Mouse (Mus musculus): ENCODE data around the gene Rgs9bp. TPM values are rescaled to one million over a fixed set of nuclear protein-coding genes. Genes with fewer than 3 reads are reported as not detected.
A peak's percentile ranks its signal among the peaks of the same experiment; 100 is the strongest.
"Not testable (repeated sequence)": the region's sequence is repeated elsewhere in the genome, so short reads cannot be mapped to it uniquely, and the experiment has no call there.

Rgs9bp gene
- polyA plus RNA-seq, 1 experiment from 2014 or later, result 0.06 TPM

GRCm38 (mm10) chr7:35565965-35566364 is 19.4 kb downstream of the Rgs9bp start:
- H3K4me2 ChIP-seq (ENCODE audit: low read length); H3K27me3 ChIP-seq (ENCODE audit: control insufficient read depth, insufficient read depth, low read depth, low read length); H3K4me1 ChIP-seq (ENCODE audit: control insufficient read depth, insufficient read depth, low read length); ATAC-seq; H3K9ac ChIP-seq (ENCODE audit: low read depth, low read length); H3K4me3 ChIP-seq (ENCODE audit: low read depth, low read length); H3K9me3 ChIP-seq (replicated peaks; ENCODE audit: control insufficient read depth, low read length, poor library complexity, severe bottlenecking); H3K27ac ChIP-seq (ENCODE audit: low read length); H3K36me3 ChIP-seq (ENCODE audit: control insufficient read depth, insufficient read depth, low read length): not testable (repeated sequence)
- 73% methylated on average over 13 of the region's 13 CpGs for WGBS

GRCm38 (mm10) chr7:35564872-35565271 is 20.5 kb downstream of the Rgs9bp start:
- ATAC-seq; H3K4me2 ChIP-seq (ENCODE audit: low read length); H3K4me3 ChIP-seq (ENCODE audit: low read depth, low read length); H3K4me1 ChIP-seq (ENCODE audit: control insufficient read depth, insufficient read depth, low read length); H3K36me3 ChIP-seq (ENCODE audit: control insufficient read depth, insufficient read depth, low read length); H3K9me3 ChIP-seq (replicated peaks; ENCODE audit: control insufficient read depth, low read length, poor library complexity, severe bottlenecking); H3K27me3 ChIP-seq (ENCODE audit: control insufficient read depth, insufficient read depth, low read depth, low read length); H3K9ac ChIP-seq (ENCODE audit: low read depth, low read length); H3K27ac ChIP-seq (ENCODE audit: low read length): not testable (repeated sequence)
- 86% methylated on average over 10 of the region's 10 CpGs for WGBS

DNA sequence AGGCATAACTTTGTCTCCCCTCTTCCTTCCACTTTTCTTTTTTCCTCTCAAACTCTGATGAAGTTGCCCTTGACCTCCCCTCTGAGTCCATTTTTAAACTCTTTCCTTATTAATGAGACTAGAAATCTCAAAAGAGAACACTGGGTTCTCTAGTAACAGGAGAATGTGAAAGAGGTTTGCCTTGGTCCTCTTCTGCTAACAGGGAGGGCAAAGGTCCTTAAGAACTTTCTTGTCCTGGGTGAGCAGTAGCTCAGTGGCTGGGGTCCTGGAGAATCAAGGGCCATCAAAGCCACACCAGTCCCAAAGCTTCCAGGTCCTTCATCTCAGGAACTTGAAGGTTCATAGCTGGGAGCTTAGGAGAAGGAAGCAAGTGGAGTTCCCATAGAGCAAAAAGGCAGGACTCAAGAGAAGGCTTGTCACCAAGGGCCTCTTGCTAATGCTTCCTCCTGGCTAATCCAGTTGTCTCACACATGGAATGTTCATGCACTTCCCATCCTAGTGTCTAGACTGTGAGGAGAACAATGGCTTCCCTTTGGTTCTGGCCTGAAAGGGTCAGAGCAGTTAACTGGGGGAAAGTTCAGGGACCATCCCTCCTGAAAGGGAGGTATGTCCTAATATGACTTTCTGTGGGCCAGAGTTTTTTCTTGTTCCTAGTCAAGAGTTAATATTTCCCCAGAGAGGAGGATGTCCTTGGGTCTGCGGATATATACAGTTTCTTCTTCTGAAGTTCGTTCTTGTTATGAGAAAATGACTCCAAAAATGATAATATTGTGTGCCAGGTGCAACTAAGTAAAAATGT is 21.1 kb downstream of the Rgs9bp start:
- ATAC-seq, result no peak
- Histone ChIP-seq H3K9me3 (replicated peaks; ENCODE audit: control insufficient read depth, low read length, poor library complexity, severe bottlenecking) (no peaks in the 10 kb centered on the region), H3K27me3 (ENCODE audit: control insufficient read depth, insufficient read depth, low read depth, low read length) (no peaks in the 10 kb centered on the region), H3K36me3 (ENCODE audit: control insufficient read depth, insufficient read depth, low read length) (no peaks in the 10 kb centered on the region), H3K4me3 (ENCODE audit: low read depth, low read length) (no peak overlapping the region), H3K27ac (ENCODE audit: low read length) (no peak overlapping the region), H3K4me1 (ENCODE audit: control insufficient read depth, insufficient read depth, low read length) (no peaks in the 10 kb centered on the region), H3K4me2 (ENCODE audit: low read length) (no peak overlapping the region), H3K9ac (ENCODE audit: low read depth, low read length) (no peak overlapping the region)
- 93% methylated on average over 2 of the region's 2 CpGs for WGBS

DNA sequence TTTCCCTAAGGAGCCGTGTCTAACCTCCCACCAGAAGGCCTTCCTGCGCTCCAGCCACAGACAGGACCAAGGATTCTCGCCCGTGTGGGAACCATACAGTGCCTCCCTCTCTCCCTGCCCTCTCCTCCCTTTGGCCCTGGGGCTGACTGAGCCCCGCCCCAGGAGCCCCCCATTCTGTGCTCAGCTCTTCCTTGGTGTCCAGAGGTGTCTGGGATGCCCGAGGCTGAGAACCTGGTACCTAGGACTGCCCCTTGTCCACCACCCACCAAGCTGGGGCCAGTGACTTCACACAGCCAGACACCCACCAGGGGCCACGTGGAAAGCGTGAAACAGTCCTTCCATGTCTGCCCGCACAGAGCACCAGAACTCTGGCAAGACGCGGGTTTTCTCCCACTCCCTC is 22.3 kb downstream of the Rgs9bp start:
- ATAC-seq, result no peak
- WGBS, result 79% methylated on average over 11 of the region's 11 CpGs

GRCm38 (mm10) chr7:35559838-35560237 is 25.5 kb downstream of the Rgs9bp start:
- peaks cover 8% of the 10 kb centered on the region for H3K4me1 ChIP-seq (ENCODE audit: control insufficient read depth, insufficient read depth, low read length)
- H3K4me2 ChIP-seq (ENCODE audit: low read length), result no peak overlapping the region
- H3K9ac ChIP-seq (ENCODE audit: low read depth, low read length), result no peak overlapping the region
- no peaks in the 10 kb centered on the region for H3K27me3 ChIP-seq (ENCODE audit: control insufficient read depth, insufficient read depth, low read depth, low read length)
- H3K9me3 ChIP-seq (replicated peaks; ENCODE audit: control insufficient read depth, low read length, poor library complexity, severe bottlenecking), result no peaks in the 10 kb centered on the region
- 96% methylated on average over 3 of the region's 3 CpGs for WGBS
- H3K4me3 ChIP-seq (ENCODE audit: low read depth, low read length), result no peak overlapping the region
- ATAC-seq, result no peak
- no peak overlapping the region for H3K27ac ChIP-seq (ENCODE audit: low read length)
- H3K36me3 ChIP-seq (ENCODE audit: control insufficient read depth, insufficient read depth, low read length), result no peaks in the 10 kb centered on the region

More for the DNA sequence above, 22.3 kb downstream of the Rgs9bp start:
- Histone ChIP-seq H3K36me3 (ENCODE audit: control insufficient read depth, insufficient read depth, low read length) (no peaks in the 10 kb centered on the region), H3K9me3 (replicated peaks; ENCODE audit: control insufficient read depth, low read length, poor library complexity, severe bottlenecking) (no peaks in the 10 kb centered on the region), H3K4me2 (ENCODE audit: low read length) (no peak overlapping the region), H3K4me3 (ENCODE audit: low read depth, low read length) (no peak overlapping the region), H3K27ac (ENCODE audit: low read length) (no peak overlapping the region), H3K4me1 (ENCODE audit: control insufficient read depth, insufficient read depth, low read length) (no peaks in the 10 kb centered on the region), H3K9ac (ENCODE audit: low read depth, low read length) (no peak overlapping the region), H3K27me3 (ENCODE audit: control insufficient read depth, insufficient read depth, low read depth, low read length) (no peaks in the 10 kb centered on the region)

DNA sequence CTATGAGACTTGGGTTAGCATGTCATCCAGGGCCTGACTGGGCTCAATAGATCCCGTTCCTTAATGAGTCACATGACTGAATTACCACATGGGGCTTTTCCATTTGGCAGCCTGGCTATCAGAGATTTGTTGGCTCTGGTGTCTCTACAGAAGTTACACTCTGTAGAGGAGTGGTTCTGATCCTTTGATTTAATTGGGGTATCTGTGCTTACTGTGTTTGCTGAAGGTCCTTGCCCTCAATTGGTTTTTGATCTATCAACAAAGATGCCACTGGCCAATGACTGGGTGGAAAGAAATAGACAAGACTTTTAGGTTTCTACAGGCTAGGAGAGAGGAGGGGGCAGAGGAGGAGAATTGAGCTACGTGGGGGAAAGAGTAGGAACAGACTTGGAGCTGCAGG is 26.7 kb downstream of the Rgs9bp start:
- H3K4me1 ChIP-seq (ENCODE audit: control insufficient read depth, insufficient read depth, low read length), result peaks cover 13% of the 10 kb centered on the region
- H3K4me3 ChIP-seq (ENCODE audit: low read depth, low read length), result no peak overlapping the region
- WGBS, result 59% methylated on average over 2 of the region's 2 CpGs
- ATAC-seq, result no peak
- no peaks in the 10 kb centered on the region for H3K27me3 ChIP-seq (ENCODE audit: control insufficient read depth, insufficient read depth, low read depth, low read length)
- H3K36me3 ChIP-seq (ENCODE audit: control insufficient read depth, insufficient read depth, low read length), result no peaks in the 10 kb centered on the region
- H3K9me3 ChIP-seq (replicated peaks; ENCODE audit: control insufficient read depth, low read length, poor library complexity, severe bottlenecking), result no peaks in the 10 kb centered on the region
- H3K9ac ChIP-seq (ENCODE audit: low read depth, low read length), result no peak overlapping the region
- no peak overlapping the region for H3K27ac ChIP-seq (ENCODE audit: low read length)
- no peak overlapping the region for H3K4me2 ChIP-seq (ENCODE audit: low read length)

- Histone ChIP-seq H3K27me3 (ENCODE audit: control insufficient read depth, insufficient read depth, low read depth, low read length) (no peaks in the 10 kb centered on the region), H3K9me3 (replicated peaks; ENCODE audit: control insufficient read depth, low read length, poor library complexity, severe bottlenecking) (no peaks in the 10 kb centered on the region), H3K9ac (ENCODE audit: low read depth, low read length) (no peak overlapping the region), H3K4me2 (ENCODE audit: low read length) (no peak overlapping the region), H3K36me3 (ENCODE audit: control insufficient read depth, insufficient read depth, low read length) (no peaks in the 10 kb centered on the region), H3K4me1 (ENCODE audit: control insufficient read depth, insufficient read depth, low read length) (peaks cover 13% of the 10 kb centered on the region), H3K4me3 (ENCODE audit: low read depth, low read length) (no peak overlapping the region), H3K27ac (ENCODE audit: low read length) (no peak overlapping the region)
- ATAC-seq, result no peak
- WGBS, result 90% methylated on average over 3 of the region's 3 CpGs
Observed at GRCm38 (mm10) chr7:35557577-35557976, 27.8 kb downstream of the Rgs9bp start.

GRCm38 (mm10) chr7:35556905-35557304 is 28.5 kb downstream of the Rgs9bp start:
- H3K4me3 ChIP-seq (ENCODE audit: low read depth, low read length), result no peak overlapping the region
- no peaks in the 10 kb centered on the region for H3K9me3 ChIP-seq (replicated peaks; ENCODE audit: control insufficient read depth, low read length, poor library complexity, severe bottlenecking)
- no peak for ATAC-seq
- H3K4me2 ChIP-seq (ENCODE audit: low read length), result no peak overlapping the region
- H3K27me3 ChIP-seq (ENCODE audit: control insufficient read depth, insufficient read depth, low read depth, low read length), result no peaks in the 10 kb centered on the region
- H3K9ac ChIP-seq (ENCODE audit: low read depth, low read length), result no peak overlapping the region
- WGBS, result 92% methylated on average over 5 of the region's 5 CpGs
- no peaks in the 10 kb centered on the region for H3K36me3 ChIP-seq (ENCODE audit: control insufficient read depth, insufficient read depth, low read length)
- peaks cover 13% of the 10 kb centered on the region for H3K4me1 ChIP-seq (ENCODE audit: control insufficient read depth, insufficient read depth, low read length)
- H3K27ac ChIP-seq (ENCODE audit: low read length), result no peak overlapping the region

- H3K4me2 ChIP-seq (ENCODE audit: low read length), result peak within 1 kb of the TSS; percentile 93
- peak within 1 kb of the TSS; percentile 83 for H3K4me3 ChIP-seq (ENCODE audit: low read depth, low read length)
- ATAC-seq, result no peak
Observed at GRCm38 (mm10) chr7:35556205-35556603, 29.2 kb downstream of the Rgs9bp start, which contains the start of gene Nudt19. Gene Nudt19 (minus strand): TSS chr7:35556304.

More at GRCm38 (mm10) chr7:35556205-35556603, 29.2 kb downstream of the Rgs9bp start, which contains the start of gene Nudt19:
- Histone ChIP-seq H3K4me1 (ENCODE audit: control insufficient read depth, insufficient read depth, low read length) (peaks cover 13% of the 10 kb centered on the region), H3K9ac (ENCODE audit: low read depth, low read length) (peak within 1 kb of the TSS; percentile 93), H3K27me3 (ENCODE audit: control insufficient read depth, insufficient read depth, low read depth, low read length) (no peaks in the 10 kb centered on the region), H3K27ac (ENCODE audit: low read length) (peak within 1 kb of the TSS; percentile 94), H3K36me3 (ENCODE audit: control insufficient read depth, insufficient read depth, low read length) (no peaks in the 10 kb centered on the region), H3K9me3 (replicated peaks; ENCODE audit: control insufficient read depth, low read length, poor library complexity, severe bottlenecking) (no peaks in the 10 kb centered on the region)
- WGBS, result 65% methylated on average over 4 of the region's 4 CpGs
